Mouse (Mus musculus): ENCODE results near the gene Lpp. TPM values are rescaled to one million over a fixed set of nuclear protein-coding genes. Genes with fewer than 3 reads are reported as not detected.

Lpp gene
- polyA plus RNA-seq, 1 experiment = 15.0 TPM

DNA sequence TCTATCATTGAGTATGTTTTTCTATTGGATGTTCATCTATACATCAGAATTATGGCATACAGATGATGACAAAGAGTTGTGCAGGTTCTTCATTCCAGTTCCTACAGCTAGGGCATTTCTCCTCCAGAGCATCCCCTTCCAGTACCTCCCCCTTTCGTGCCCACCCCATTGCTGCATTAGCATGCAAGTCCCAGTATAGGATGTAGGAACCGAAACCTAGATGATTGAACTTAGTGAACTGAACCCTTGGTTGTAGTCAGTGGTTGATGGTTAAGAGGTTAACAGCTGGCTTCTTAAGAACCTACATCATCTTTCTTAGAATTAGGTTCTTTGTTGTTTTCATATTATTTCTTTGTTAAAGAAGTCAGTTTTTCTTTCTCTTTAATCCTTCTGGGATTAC is 265.7 kb downstream of the Lpp start:
- WGBS = 45% methylated on average over 2 of the region's 2 CpGs

DNA sequence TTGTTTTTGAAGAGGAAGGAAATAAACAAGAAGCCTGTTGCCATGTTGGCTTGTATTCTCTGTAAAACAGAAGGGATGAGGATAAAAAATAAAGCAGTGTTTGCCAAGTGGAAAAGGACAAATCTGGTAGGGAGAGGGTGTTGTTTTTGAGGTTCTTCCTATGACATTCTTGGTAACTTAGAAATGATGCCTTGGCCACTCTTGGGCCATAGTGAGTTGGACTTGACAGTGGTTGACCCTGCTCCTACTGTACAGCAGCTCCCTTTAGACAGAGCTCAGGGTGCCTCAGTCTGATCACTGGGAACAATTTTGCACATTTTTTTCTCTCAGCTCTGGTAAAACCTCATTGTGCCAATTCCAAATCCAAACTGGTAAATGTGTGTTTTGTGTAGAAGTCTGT is 270.8 kb downstream of the Lpp start:
- H3K36me3 ChIP-seq (ENCODE audit: control insufficient read depth, insufficient read depth, low read length) = no peaks in the 10 kb centered on the region
- no peak overlapping the region for H3K27ac ChIP-seq (ENCODE audit: control insufficient read depth, insufficient read depth, low read length)
- DNase-seq = no peak
- TF ChIP-seq CTCF (IDR thresholded peaks at IDR 0.05; ENCODE audit: borderline replicate concordance, control insufficient read depth, extremely low read depth, insufficient read depth, low read length, poor library complexity) = no peak
- TF ChIP-seq POLR2A (IDR thresholded peaks at IDR 0.05; ENCODE audit: control insufficient read depth, extremely low read depth, insufficient read depth, low read length, poor library complexity) = no peak
- H3K4me3 ChIP-seq (ENCODE audit: control insufficient read depth, insufficient read depth, low read length) = no peak overlapping the region
- H3K4me1 ChIP-seq (replicated peaks; ENCODE audit: control insufficient read depth, insufficient read depth, low read length) = no peaks in the 10 kb centered on the region
- H3K27me3 ChIP-seq (ENCODE audit: control insufficient read depth, insufficient read depth, low read length) = no peaks in the 10 kb centered on the region

More for the DNA sequence above, 265.7 kb downstream of the Lpp start:
- H3K27me3 ChIP-seq (ENCODE audit: control insufficient read depth, insufficient read depth, low read length) = no peaks in the 10 kb centered on the region
- TF ChIP-seq CTCF (IDR thresholded peaks at IDR 0.05; ENCODE audit: borderline replicate concordance, control insufficient read depth, extremely low read depth, insufficient read depth, low read length, poor library complexity) (no peak), POLR2A (IDR thresholded peaks at IDR 0.05; ENCODE audit: control insufficient read depth, extremely low read depth, insufficient read depth, low read length, poor library complexity) (no peak)
- H3K36me3 ChIP-seq (ENCODE audit: control insufficient read depth, insufficient read depth, low read length) = no peaks in the 10 kb centered on the region
- no peak for DNase-seq
- peaks cover 13% of the 10 kb centered on the region for H3K4me1 ChIP-seq (replicated peaks; ENCODE audit: control insufficient read depth, insufficient read depth, low read length)
- H3K4me3 ChIP-seq (ENCODE audit: control insufficient read depth, insufficient read depth, low read length) = no peak overlapping the region
- no peak overlapping the region for H3K27ac ChIP-seq (ENCODE audit: control insufficient read depth, insufficient read depth, low read length)

DNA sequence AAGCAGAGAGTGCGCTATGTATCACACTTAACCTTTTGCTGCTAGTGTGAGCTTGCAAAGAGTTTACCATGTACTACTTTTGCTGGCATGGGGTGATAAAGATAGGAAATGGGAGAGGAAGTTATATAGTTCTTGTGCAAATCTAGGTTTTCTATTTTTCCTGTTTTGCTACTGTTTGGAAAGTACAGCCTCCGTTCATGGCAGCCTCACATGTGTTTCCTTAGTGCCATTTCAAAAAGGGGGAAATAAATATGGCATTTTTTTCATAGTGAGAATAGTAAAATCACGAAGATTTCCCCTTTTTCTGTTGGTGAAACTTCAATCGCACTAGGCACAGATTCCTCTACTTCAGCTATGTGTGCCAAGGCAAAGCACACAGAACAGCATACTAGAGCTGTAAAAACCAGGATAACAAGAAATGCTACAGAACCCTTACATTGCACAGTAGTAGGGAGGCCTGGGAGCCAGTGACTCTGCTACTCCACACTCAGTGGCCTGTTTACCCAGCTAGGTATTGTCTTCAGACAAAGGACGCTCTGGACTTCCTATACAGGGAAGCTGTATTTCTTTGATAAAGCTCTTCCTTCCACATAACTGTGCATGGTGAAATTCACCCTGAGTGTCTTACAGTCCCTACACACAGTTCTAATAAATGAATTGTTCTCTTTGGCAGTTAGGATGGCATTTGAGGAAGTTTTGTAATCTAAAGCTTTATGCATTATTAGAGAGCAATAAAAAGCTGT is 276.6 kb downstream of the Lpp start:
- Histone ChIP-seq H3K27me3 (ENCODE audit: control insufficient read depth, insufficient read depth, low read length) (no peaks in the 10 kb centered on the region), H3K36me3 (ENCODE audit: control insufficient read depth, insufficient read depth, low read length) (no peaks in the 10 kb centered on the region), H3K4me3 (ENCODE audit: control insufficient read depth, insufficient read depth, low read length) (no peak overlapping the region), H3K27ac (ENCODE audit: control insufficient read depth, insufficient read depth, low read length) (no peak overlapping the region), H3K4me1 (replicated peaks; ENCODE audit: control insufficient read depth, insufficient read depth, low read length) (no peaks in the 10 kb centered on the region)
- DNase-seq = no peak
- TF ChIP-seq CTCF (IDR thresholded peaks at IDR 0.05; ENCODE audit: borderline replicate concordance, control insufficient read depth, extremely low read depth, insufficient read depth, low read length, poor library complexity) = no peak
- TF ChIP-seq POLR2A (IDR thresholded peaks at IDR 0.05; ENCODE audit: control insufficient read depth, extremely low read depth, insufficient read depth, low read length, poor library complexity) = no peak
- 72% methylated on average over 5 of the region's 5 CpGs for WGBS

DNA sequence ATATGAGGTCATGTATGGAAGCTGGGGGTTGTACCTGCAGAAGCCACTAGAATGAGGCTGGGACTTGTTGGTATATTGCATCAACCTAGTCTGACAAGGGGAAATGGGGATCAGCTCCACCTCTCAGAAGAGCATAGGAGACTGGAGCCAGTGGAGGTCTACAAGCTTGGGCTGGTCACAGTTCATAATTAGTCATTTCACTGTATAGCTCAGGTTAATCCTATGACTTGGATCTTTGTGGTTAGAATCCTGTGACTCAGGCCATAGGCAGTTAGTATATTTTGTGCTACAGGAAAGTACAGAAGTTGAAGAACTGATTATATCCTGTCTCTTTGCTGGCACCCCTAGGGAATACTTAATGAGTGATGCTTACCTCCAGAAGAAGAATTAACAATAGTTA is 285.6 kb downstream of the Lpp start:
- Histone ChIP-seq H3K36me3 (ENCODE audit: control insufficient read depth, insufficient read depth, low read length) (no peaks in the 10 kb centered on the region), H3K4me1 (replicated peaks; ENCODE audit: control insufficient read depth, insufficient read depth, low read length) (no peaks in the 10 kb centered on the region), H3K27ac (ENCODE audit: control insufficient read depth, insufficient read depth, low read length) (no peak overlapping the region), H3K27me3 (ENCODE audit: control insufficient read depth, insufficient read depth, low read length) (no peaks in the 10 kb centered on the region), H3K4me3 (ENCODE audit: control insufficient read depth, insufficient read depth, low read length) (no peak overlapping the region)
- TF ChIP-seq POLR2A (IDR thresholded peaks at IDR 0.05; ENCODE audit: control insufficient read depth, extremely low read depth, insufficient read depth, low read length, poor library complexity) = no peak
- no peak for TF ChIP-seq CTCF (IDR thresholded peaks at IDR 0.05; ENCODE audit: borderline replicate concordance, control insufficient read depth, extremely low read depth, insufficient read depth, low read length, poor library complexity)
- no peak for DNase-seq

DNA sequence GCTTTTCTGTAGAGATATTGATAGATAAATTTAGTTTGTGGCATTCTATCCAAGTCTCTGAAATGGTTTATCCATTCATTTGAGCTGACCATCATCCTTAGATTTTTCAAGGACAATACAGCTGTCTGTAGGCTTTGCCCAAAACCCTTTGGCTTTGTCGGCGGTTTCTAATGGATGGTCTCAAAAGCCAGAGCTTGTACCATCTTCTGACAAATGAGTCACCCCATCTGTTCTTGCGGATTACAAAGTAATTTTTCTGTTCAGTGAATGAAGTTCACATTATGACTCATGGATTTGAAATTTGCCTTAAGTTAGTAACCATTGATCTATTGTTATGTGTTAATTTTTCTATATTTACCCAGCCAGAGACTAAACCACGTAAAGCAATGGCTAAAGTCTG is 301.8 kb downstream of the Lpp start:
- WGBS = 95% methylated on average over 4 of the region's 4 CpGs

DNA sequence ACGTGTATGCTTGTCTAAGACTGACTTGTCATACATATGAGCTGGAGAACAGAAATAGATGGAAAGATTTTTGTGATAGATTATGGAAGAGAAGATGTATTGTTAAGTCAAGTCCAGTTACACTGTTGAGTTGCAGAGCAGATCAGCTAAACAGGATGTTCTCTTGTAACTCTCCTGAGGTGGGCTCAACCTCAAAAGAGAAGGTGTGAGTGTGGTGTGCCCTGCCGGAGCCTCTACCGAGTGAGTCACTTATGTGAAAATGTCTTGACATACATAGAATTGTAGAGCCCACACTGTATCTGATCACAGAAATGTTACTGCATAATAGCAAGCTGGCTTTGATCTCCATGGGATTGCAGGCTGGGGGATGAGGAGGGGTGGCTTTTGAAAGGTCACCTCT is 310.9 kb downstream of the Lpp start:
- TF ChIP-seq POLR2A (IDR thresholded peaks at IDR 0.05; ENCODE audit: control insufficient read depth, extremely low read depth, insufficient read depth, low read length, poor library complexity) = no peak
- TF ChIP-seq CTCF (IDR thresholded peaks at IDR 0.05; ENCODE audit: borderline replicate concordance, control insufficient read depth, extremely low read depth, insufficient read depth, low read length, poor library complexity) = no peak
- no peaks in the 10 kb centered on the region for H3K36me3 ChIP-seq (ENCODE audit: control insufficient read depth, insufficient read depth, low read length)
- WGBS = 83% methylated on average over 3 of the region's 3 CpGs
- no peaks in the 10 kb centered on the region; the same call in 1 of the 2 replicates for H3K4me1 ChIP-seq (replicated peaks; ENCODE audit: control insufficient read depth, insufficient read depth, low read length)
- no peak overlapping the region for H3K4me3 ChIP-seq (ENCODE audit: control insufficient read depth, insufficient read depth, low read length)
- peak; percentile 11 for DNase-seq
- H3K27me3 ChIP-seq (ENCODE audit: control insufficient read depth, insufficient read depth, low read length) = no peaks in the 10 kb centered on the region
- no peak overlapping the region for H3K27ac ChIP-seq (ENCODE audit: control insufficient read depth, insufficient read depth, low read length)

More for the DNA sequence above, 301.8 kb downstream of the Lpp start:
- Histone ChIP-seq H3K4me1 (replicated peaks; ENCODE audit: control insufficient read depth, insufficient read depth, low read length) (no peaks in the 10 kb centered on the region), H3K27me3 (ENCODE audit: control insufficient read depth, insufficient read depth, low read length) (no peaks in the 10 kb centered on the region), H3K4me3 (ENCODE audit: control insufficient read depth, insufficient read depth, low read length) (no peak overlapping the region), H3K27ac (ENCODE audit: control insufficient read depth, insufficient read depth, low read length) (no peak overlapping the region), H3K36me3 (ENCODE audit: control insufficient read depth, insufficient read depth, low read length) (no peaks in the 10 kb centered on the region)
- TF ChIP-seq POLR2A (IDR thresholded peaks at IDR 0.05; ENCODE audit: control insufficient read depth, extremely low read depth, insufficient read depth, low read length, poor library complexity) (no peak), CTCF (IDR thresholded peaks at IDR 0.05; ENCODE audit: borderline replicate concordance, control insufficient read depth, extremely low read depth, insufficient read depth, low read length, poor library complexity) (no peak)
- DNase-seq = no peak

DNA sequence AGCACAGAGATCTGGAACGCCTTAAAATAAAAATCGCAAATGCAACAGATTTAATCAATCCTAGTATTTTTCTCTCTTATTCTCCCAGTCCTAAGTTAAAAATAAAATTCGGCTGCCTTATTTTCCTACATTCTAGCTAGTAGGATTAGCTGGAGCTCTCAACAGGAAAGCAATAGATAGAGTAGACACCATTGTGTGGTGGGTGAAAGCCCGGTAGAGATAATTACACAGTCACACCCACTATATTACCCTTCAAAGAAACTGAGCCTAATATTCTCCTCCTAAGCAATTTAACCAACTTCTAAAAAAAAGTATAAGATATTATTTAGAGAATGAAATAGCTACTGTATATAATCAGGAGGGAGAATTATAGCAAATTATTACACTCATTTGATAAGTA is 330.3 kb downstream of the Lpp start:
- TF ChIP-seq CTCF (IDR thresholded peaks at IDR 0.05; ENCODE audit: borderline replicate concordance, control insufficient read depth, extremely low read depth, insufficient read depth, low read length, poor library complexity) = no peak
- TF ChIP-seq POLR2A (IDR thresholded peaks at IDR 0.05; ENCODE audit: control insufficient read depth, extremely low read depth, insufficient read depth, low read length, poor library complexity) = no peak
- WGBS = 98% methylated on average over 4 of the region's 4 CpGs
- H3K4me1 ChIP-seq (replicated peaks; ENCODE audit: control insufficient read depth, insufficient read depth, low read length) = no peaks in the 10 kb centered on the region

More for the DNA sequence above, 330.3 kb downstream of the Lpp start:
- no peaks in the 10 kb centered on the region for H3K27me3 ChIP-seq (ENCODE audit: control insufficient read depth, insufficient read depth, low read length)
- no peak for DNase-seq
- no peak overlapping the region for H3K27ac ChIP-seq (ENCODE audit: control insufficient read depth, insufficient read depth, low read length)
- no peak overlapping the region for H3K4me3 ChIP-seq (ENCODE audit: control insufficient read depth, insufficient read depth, low read length)
- no peaks in the 10 kb centered on the region for H3K36me3 ChIP-seq (ENCODE audit: control insufficient read depth, insufficient read depth, low read length)

Data from thymus, adult 2 months (tissue).